Mouse (Mus musculus) intestine, embryonic 15.5 days (tissue): ENCODE results near the gene Ush2a. TPM values are rescaled to one million over a fixed set of nuclear protein-coding genes. Genes with fewer than 3 reads are reported as not detected.

Source experiments
- ATAC-seq: fragments of 200-750 bp; cut with Nextera tagmentation; 2 replicates; pipeline ENCODE4 v1.8.0; 2017; ENCODE audit warnings: moderate TSS enrichment, moderate library complexity
- H3K27ac ChIP-seq: fragments of 300-500 bp; sonication (generic); 2 replicates; pipeline ENCODE4 v1.5.1; 2015; ENCODE audit warnings: mild to moderate bottlenecking, inconsistent platforms
- H3K27me3 ChIP-seq: fragments of 300-500 bp; sonication (generic); replicated peaks from 2 replicates; pipeline ENCODE4 v1.6.1; 2015; ENCODE audit warnings: inconsistent platforms
- H3K36me3 ChIP-seq: fragments of 300-500 bp; sonication (generic); 2 replicates; pipeline ENCODE4 v1.6.1; 2015; ENCODE audit warnings: inconsistent platforms
- H3K4me1 ChIP-seq: fragments of 300-500 bp; sonication (generic); replicated peaks from 2 replicates; pipeline ENCODE4 v1.6.1; 2015; ENCODE audit warnings: inconsistent platforms
- H3K4me2 ChIP-seq: fragments of 300-500 bp; sonication (generic); replicated peaks from 2 replicates; pipeline ENCODE4 v1.6.1; 2015; ENCODE audit warnings: mild to moderate bottlenecking, inconsistent platforms
- H3K4me3 ChIP-seq: fragments of 300-500 bp; sonication (generic); replicated peaks from 2 replicates; pipeline ENCODE4 v1.5.1; 2015; ENCODE audit warnings: inconsistent platforms
- H3K9ac ChIP-seq: fragments of 300-500 bp; sonication (generic); 2 replicates; pipeline ENCODE4 v1.6.1; 2015; ENCODE audit warnings: inconsistent platforms
- H3K9me3 ChIP-seq: fragments of 300-500 bp; sonication (generic); 2 replicates; pipeline ENCODE4 v1.6.1; 2016; ENCODE audit warnings: inconsistent platforms
- WGBS: fragments of 180-500 bp; shearing (Covaris S2); methylation state at CpG from one replicate; pipeline ENCODE4 v1.1.7; 2015; 5-methylcytosine and 5-hydroxymethylcytosine counted together
- polyA plus RNA-seq: library from polyadenylated mRNA; unstranded; fragments of >200 nt; fragmentation: Nextera tagmentation; extraction: Ambion mirVana; gene quantifications from 2 replicates; pipeline ENCODE4 v1.2.1, GENCODE M21; 2015

Gene Ush2a
- polyA plus RNA-seq, 1 experiment from 2014 or later, result 0.04 TPM

DNA sequence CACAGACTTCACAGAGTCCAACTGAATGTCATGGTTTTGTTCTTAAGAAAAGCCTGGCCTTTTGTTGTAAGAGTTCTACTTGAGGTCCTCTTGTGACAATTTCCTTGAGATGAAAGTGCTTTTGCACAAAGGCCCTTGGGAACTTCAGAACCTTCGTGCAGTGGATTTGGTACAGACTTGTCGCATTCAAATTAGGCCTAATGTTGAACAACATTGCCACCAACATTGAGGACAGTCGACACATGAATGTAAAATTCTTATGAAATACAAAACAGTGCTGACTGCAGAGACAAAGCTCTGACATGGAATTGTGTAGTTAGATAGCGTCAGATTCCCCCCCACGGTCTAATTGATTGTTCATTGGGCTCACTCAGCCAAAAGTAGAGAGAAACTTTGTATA lies 243.1 kb downstream of the Ush2a start:
- Histone ChIP-seq H3K27ac (no peak overlapping the region), H3K27me3 (no peaks in the 10 kb centered on the region), H3K4me3 (no peak overlapping the region), H3K4me2 (no peak overlapping the region), H3K9me3 (no peaks in the 10 kb centered on the region), H3K9ac (no peak overlapping the region), H3K36me3 (no peaks in the 10 kb centered on the region), H3K4me1 (no peaks in the 10 kb centered on the region)
- ATAC-seq, result no peak
- WGBS, result 93% methylated on average over 5 of the region's 5 CpGs

DNA sequence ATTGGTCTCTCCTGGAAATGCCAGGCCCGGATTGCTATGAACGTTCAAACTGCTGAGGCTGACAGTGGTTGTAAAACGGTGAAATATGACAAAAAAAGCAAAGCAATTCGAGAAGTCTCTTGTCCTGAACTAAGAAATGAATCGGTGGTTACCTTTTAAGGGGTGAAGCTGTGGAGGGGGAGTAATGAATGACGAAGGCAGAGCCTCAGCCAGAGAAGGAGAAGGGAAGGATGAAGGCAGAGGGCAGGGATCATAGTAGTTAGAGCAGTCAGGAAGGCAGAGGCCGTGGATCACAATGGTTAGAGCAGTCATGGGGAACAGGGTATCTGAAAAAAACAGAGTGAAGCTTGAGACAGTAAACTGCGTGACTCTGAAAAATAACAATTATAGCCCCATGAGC lies 257.0 kb downstream of the Ush2a start:
- no peaks in the 10 kb centered on the region for H3K27me3 ChIP-seq
- WGBS, result 79% methylated on average over 8 of the region's 8 CpGs
- no peaks in the 10 kb centered on the region for H3K9me3 ChIP-seq
- H3K4me1 ChIP-seq, result no peaks in the 10 kb centered on the region
- ATAC-seq, result no peak
- no peak overlapping the region for H3K4me2 ChIP-seq
- H3K36me3 ChIP-seq, result no peaks in the 10 kb centered on the region
- no peak overlapping the region for H3K9ac ChIP-seq
- no peak overlapping the region for H3K4me3 ChIP-seq
- no peak overlapping the region for H3K27ac ChIP-seq

DNA sequence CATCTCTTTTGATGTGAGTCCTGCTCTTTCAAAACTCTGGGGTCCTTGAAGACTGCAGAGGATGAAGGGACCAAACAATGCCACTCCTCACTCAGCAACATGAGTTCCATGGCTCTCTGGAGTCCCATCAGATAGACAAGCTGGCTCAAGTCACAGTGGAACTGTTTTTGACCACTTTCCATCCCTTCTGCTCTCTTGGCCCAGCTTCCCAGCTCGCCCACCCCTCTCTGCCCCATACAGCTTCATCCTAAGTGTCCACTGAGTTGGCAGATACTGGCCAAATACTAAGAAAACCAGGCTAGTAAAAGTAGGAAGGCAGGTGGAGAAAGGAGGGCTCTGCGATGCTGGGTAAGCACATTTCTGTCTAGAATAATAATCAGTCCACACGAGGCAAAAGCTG lies 265.6 kb downstream of the Ush2a start:
- ATAC-seq, result no peak
- no peak overlapping the region for H3K9ac ChIP-seq
- H3K4me3 ChIP-seq, result no peak overlapping the region
- no peaks in the 10 kb centered on the region for H3K36me3 ChIP-seq
- no peaks in the 10 kb centered on the region for H3K4me1 ChIP-seq
- WGBS, result 72% methylated on average over 3 of the region's 3 CpGs
- no peak overlapping the region for H3K27ac ChIP-seq
- H3K9me3 ChIP-seq, result no peaks in the 10 kb centered on the region
- no peak overlapping the region for H3K4me2 ChIP-seq
- H3K27me3 ChIP-seq, result no peaks in the 10 kb centered on the region

DNA sequence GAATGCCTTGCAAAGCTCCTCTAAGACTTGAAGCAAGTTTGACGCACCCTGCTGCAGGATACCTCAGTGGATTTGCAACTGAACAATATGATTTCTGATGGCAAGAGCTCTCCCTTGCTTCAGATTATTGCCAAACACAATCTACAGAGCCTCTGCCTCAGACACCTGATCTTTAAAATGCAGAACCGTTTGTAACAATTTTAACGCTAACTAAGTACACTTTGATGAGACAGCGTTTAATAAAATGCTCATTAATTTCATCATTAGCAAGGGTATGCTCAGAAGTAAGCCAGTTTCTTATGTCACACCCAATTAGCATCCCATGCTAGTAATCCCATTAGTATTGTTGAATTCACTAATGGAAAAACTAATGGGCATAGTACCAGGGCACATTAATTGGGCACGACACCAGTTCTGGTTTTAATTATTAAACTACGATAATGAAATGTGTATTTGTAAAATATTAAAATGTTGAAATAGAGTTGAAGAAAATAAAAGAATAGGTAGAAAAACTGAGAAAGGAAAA lies 267.8 kb downstream of the Ush2a start:
- no peaks in the 10 kb centered on the region for H3K36me3 ChIP-seq
- H3K27ac ChIP-seq, result no peak overlapping the region
- H3K9me3 ChIP-seq, result no peaks in the 10 kb centered on the region
- H3K4me2 ChIP-seq, result no peak overlapping the region
- no peak overlapping the region for H3K9ac ChIP-seq
- no peaks in the 10 kb centered on the region for H3K27me3 ChIP-seq
- no peaks in the 10 kb centered on the region for H3K4me1 ChIP-seq
- no peak overlapping the region for H3K4me3 ChIP-seq
- WGBS, result 90% methylated on average over 6 of the region's 6 CpGs
- ATAC-seq, result no peak

DNA sequence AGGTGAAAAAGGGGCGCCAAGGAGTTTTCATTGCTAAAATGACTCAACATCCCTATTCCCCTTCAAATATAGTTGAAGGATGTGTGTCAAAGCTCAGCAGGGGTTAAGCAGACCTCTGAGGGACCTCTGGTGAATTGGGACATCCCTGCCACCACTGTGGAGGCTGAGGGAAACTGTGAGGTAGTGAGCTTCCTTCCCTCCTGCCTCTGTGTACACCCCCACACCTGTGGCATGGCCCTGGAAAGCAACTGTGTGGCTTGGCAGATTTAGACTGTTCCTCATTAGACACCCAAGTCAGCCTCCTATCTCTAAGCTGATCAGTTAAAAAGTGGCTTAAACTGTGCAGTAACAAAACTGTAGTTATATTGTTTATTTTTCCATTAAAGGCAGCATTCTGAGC lies 275.2 kb downstream of the Ush2a start:
- 71% methylated on average over 1 of the region's 1 CpGs for WGBS
- Histone ChIP-seq H3K36me3 (no peaks in the 10 kb centered on the region), H3K9me3 (no peaks in the 10 kb centered on the region), H3K4me1 (no peaks in the 10 kb centered on the region), H3K4me3 (no peak overlapping the region), H3K27ac (no peak overlapping the region), H3K4me2 (no peak overlapping the region), H3K9ac (no peak overlapping the region), H3K27me3 (no peaks in the 10 kb centered on the region)
- ATAC-seq, result no peak

DNA sequence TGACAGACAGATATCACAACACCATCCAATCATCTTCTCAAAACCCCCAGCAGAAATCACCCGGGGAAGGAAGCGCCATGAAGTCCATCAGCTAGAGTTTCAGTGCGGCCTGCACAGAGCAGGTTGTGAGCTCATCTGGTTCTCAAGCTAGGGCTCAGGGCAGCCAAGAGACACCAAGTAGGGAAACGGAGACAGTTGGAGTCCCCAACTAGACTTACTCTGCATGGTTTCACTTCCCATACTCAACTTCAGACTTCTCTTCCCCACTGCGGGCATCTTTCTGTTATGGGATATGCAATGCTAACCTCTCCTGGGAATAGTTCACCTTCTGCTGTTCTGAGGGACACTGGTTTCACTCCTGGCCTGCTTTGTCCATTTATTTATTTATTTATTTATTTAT lies 277.8 kb downstream of the Ush2a start:
- ATAC-seq, result no peak
- H3K4me1 ChIP-seq, result no peaks in the 10 kb centered on the region
- no peaks in the 10 kb centered on the region for H3K36me3 ChIP-seq
- H3K27me3 ChIP-seq, result no peaks in the 10 kb centered on the region
- no peaks in the 10 kb centered on the region for H3K9me3 ChIP-seq
- 92% methylated on average over 5 of the region's 5 CpGs for WGBS
- H3K4me2 ChIP-seq, result no peak overlapping the region
- H3K27ac ChIP-seq, result no peak overlapping the region
- no peak overlapping the region for H3K4me3 ChIP-seq
- no peak overlapping the region for H3K9ac ChIP-seq

DNA sequence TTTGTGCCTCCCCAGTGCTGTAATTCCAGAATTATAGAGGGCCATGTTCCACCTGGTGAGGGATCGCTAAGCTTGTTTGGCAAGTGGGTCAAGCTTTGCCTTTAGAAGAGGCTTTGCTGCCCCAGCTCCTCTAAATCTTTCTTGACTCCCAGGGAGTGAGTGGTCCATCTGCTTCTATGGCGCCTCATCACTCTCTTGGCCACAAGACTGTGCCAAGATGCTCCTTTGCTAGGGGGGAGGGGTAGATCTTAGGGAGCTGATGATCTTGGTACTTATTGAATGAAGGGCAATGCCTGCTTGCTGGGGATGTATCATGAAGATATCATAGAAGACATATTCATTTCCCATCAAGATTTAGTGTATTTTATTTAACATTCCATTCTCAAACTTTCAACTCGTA lies 279.7 kb downstream of the Ush2a start:
- no peak for ATAC-seq
- no peak overlapping the region for H3K4me2 ChIP-seq
- H3K27ac ChIP-seq, result no peak overlapping the region
- no peak overlapping the region for H3K4me3 ChIP-seq
- WGBS, result 91% methylated on average over 3 of the region's 3 CpGs
- no peaks in the 10 kb centered on the region for H3K4me1 ChIP-seq
- H3K9ac ChIP-seq, result no peak overlapping the region
- no peaks in the 10 kb centered on the region for H3K27me3 ChIP-seq
- no peaks in the 10 kb centered on the region for H3K9me3 ChIP-seq
- no peaks in the 10 kb centered on the region for H3K36me3 ChIP-seq

DNA sequence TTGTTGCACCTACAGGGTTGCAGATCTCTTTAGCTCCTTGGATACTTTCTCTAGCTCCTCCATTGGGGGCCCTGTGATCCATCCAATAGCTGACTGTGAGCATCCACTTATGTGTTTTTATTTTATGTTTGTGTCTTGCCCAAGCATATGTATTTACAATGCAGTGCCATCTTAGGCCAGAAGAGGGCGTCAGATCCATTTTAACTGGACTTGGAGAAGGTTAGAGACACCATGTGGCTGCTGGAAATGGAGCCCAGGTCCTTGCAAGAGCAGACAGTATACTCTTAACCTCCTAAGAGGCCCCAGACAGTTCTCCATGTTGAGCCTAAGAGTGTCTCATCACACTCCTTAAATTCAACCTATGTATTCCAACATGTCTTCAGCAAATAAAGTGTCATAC lies 281.5 kb downstream of the Ush2a start:
- Histone ChIP-seq H3K36me3 (no peaks in the 10 kb centered on the region), H3K4me3 (no peak overlapping the region), H3K4me2 (no peak overlapping the region), H3K27me3 (no peaks in the 10 kb centered on the region), H3K4me1 (no peaks in the 10 kb centered on the region), H3K9me3 (no peaks in the 10 kb centered on the region), H3K9ac (no peak overlapping the region), H3K27ac (no peak overlapping the region)
- no peak for ATAC-seq
- WGBS, result 42% methylated on average over 1 of the region's 1 CpGs

DNA sequence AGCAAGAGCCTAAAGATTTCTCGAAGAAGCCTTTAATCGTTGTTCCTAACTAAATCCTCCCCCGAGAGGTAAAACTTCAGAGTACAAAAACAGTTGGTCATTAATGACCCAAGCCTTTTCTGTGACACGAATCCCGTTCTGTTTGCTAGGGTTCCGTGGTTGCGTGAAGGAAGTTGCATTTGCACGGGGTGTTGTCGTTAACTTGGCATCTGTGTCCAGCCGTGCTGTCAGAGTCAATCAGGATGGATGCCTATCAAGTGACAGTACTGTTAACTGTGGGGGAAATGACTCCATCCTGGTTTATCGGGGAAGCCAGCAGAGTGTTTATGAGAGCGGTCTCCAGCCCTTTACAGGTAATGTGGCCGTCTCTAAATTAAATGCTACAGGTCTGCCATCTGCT lies 287.9 kb downstream of the Ush2a start:
- no peak for ATAC-seq
- H3K9ac ChIP-seq, result no peak overlapping the region
- no peak overlapping the region for H3K4me2 ChIP-seq
- no peaks in the 10 kb centered on the region for H3K9me3 ChIP-seq
- 75% methylated on average over 13 of the region's 13 CpGs for WGBS
- no peak overlapping the region for H3K4me3 ChIP-seq
- no peaks in the 10 kb centered on the region for H3K36me3 ChIP-seq
- H3K4me1 ChIP-seq, result no peaks in the 10 kb centered on the region
- H3K27ac ChIP-seq, result no peak overlapping the region
- H3K27me3 ChIP-seq, result no peaks in the 10 kb centered on the region

DNA sequence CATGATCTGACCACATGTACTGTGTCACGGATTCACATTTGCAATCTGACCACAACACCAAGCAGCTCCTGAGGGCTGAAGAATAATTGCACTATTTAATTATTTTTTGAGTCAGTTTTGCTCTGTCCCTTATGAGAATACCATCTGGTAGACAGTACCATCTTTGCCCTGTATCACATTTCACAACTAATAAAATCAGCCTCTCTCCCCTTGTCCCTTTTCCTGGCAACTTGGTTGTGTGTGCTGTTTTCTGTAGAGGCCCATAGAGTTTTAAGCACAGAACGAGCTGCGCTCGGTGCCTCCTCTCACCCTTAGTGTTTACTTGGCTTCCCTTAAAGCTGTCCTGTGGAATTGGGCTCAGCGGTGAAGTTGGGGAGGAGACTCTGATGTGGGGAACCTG lies 290.0 kb downstream of the Ush2a start:
- Histone ChIP-seq H3K4me1 (no peaks in the 10 kb centered on the region), H3K9ac (no peak overlapping the region), H3K27ac (no peak overlapping the region), H3K9me3 (no peaks in the 10 kb centered on the region), H3K4me2 (no peak overlapping the region), H3K36me3 (no peaks in the 10 kb centered on the region), H3K4me3 (no peak overlapping the region), H3K27me3 (no peaks in the 10 kb centered on the region)
- WGBS, result 53% methylated on average over 5 of the region's 5 CpGs
- ATAC-seq, result no peak

DNA sequence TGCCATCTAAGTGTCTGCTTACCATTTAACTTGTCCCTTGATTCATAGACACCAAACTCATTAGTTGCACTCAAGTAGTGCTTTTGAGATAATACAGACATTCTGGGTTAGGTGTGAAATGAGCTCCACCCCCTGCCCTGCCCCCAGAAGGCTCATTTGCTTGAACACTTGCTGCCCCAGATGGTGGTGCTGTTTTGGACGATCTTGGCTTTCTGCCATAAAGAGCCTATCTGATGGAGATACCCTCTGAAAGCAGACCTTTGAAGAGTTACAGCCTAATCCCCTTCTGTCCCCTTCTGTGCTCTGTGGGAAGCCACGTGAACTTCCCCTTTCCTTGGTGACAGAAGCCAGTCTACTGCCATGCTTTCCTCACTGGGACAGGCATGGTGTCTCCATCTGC lies 297.1 kb downstream of the Ush2a start:
- Histone ChIP-seq H3K9ac (no peak overlapping the region), H3K4me1 (no peaks in the 10 kb centered on the region), H3K27ac (no peak overlapping the region), H3K36me3 (no peaks in the 10 kb centered on the region), H3K9me3 (no peaks in the 10 kb centered on the region), H3K27me3 (no peaks in the 10 kb centered on the region), H3K4me3 (no peak overlapping the region), H3K4me2 (no peak overlapping the region)
- no peak for ATAC-seq
- 22% methylated on average over 2 of the region's 2 CpGs for WGBS

DNA sequence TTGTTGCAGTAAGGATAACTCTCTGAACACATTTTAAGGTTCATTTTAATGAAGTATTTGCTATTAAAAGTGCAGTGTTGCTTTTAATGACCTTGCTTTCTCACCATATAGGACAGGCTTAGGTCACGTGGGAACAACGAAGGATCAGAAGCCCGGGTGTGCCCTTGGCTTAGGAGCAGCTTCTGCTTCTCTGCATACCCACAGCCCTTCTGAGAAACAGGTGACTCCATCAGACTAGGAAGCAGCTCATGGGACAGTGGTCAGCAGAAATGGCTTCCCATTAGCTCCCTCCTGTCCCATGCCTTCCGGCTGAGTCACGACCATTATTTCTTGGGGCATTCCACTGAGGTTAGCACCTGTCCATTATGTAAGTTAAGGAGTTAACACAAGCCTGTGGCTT lies 304.4 kb downstream of the Ush2a start:
- Histone ChIP-seq H3K27me3 (no peaks in the 10 kb centered on the region), H3K36me3 (no peaks in the 10 kb centered on the region), H3K4me1 (no peaks in the 10 kb centered on the region), H3K9me3 (no peaks in the 10 kb centered on the region), H3K27ac (no peak overlapping the region), H3K9ac (no peak overlapping the region), H3K4me2 (no peak overlapping the region), H3K4me3 (no peak overlapping the region)
- WGBS, result 85% methylated on average over 5 of the region's 5 CpGs
- no peak for ATAC-seq

DNA sequence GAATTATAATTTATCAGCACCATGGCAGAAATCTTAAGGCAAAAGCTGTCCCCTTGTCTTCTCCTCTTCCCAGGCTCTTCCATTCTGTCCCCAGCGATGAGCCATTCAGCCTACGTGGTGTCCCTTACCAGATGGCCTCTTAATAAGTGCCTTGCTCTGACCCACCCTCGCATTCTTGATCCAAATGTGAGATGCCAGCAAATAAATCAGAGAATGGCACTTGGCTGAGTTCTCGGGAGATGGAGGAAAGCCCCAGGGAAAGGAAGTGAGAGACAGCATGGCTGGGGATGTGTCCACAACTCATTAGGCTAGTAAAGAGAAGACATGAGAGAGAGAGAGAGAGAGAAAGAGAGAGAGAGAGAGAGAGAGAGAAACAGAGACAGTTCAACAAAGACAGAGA lies 305.7 kb downstream of the Ush2a start:
- Histone ChIP-seq H3K27ac (no peak overlapping the region), H3K4me2 (no peak overlapping the region), H3K9me3 (no peaks in the 10 kb centered on the region), H3K27me3 (no peaks in the 10 kb centered on the region), H3K4me3 (no peak overlapping the region), H3K36me3 (no peaks in the 10 kb centered on the region), H3K4me1 (no peaks in the 10 kb centered on the region), H3K9ac (no peak overlapping the region)
- WGBS, result 69% methylated on average over 4 of the region's 4 CpGs
- ATAC-seq, result no peak
